Mouse (Mus musculus): ENCODE data around the gene Ggact. TPM values are rescaled to one million over a fixed set of nuclear protein-coding genes. Genes with fewer than 3 reads are reported as not detected.

Ggact gene
- polyA plus RNA-seq, 1 experiment, result 18.1 TPM

- Histone ChIP-seq H3K4me3 (ENCODE audit: insufficient read depth, poor library complexity, severe bottlenecking) (peak overlapping the region; percentile 42), H3ac (ENCODE audit: control insufficient read depth, insufficient read length, low read depth) (peak overlapping the region; percentile 72), H3K79me2 (ENCODE audit: control insufficient read depth, insufficient read depth) (peaks cover 26% of the 10 kb centered on the region), H3K79me3 (ENCODE audit: low read depth) (peaks cover 9% of the 10 kb centered on the region), H3K27me3 (ENCODE audit: control insufficient read depth, insufficient read depth, insufficient read length) (no peaks in the 10 kb centered on the region), H3K36me3 (ENCODE audit: control insufficient read depth, insufficient read depth) (peaks cover 4% of the 10 kb centered on the region)
- TF ChIP-seq MYOD1 (IDR thresholded peaks at IDR 0.05; ENCODE audit: control insufficient read depth, insufficient read length, low read depth) (no peak), MAX (IDR thresholded peaks at IDR 0.05) (no peak), CTCF (IDR thresholded peaks at IDR 0.05; ENCODE audit: control insufficient read depth, insufficient read depth, insufficient read length) (no peak), FOSL1 (IDR thresholded peaks at IDR 0.05; ENCODE audit: insufficient read depth, low read length, poor library complexity, severe bottlenecking) (no peak), CEBPB (IDR thresholded peaks at IDR 0.05; ENCODE audit: low read depth) (peak; percentile 36)
Observed at GRCm38 (mm10) chr14:122912812-122913498, 602 bp downstream of the Ggact start.

GRCm38 (mm10) chr14:122912137-122912536, 1.4 kb downstream of the Ggact start:
- Histone ChIP-seq H3K79me2 (ENCODE audit: control insufficient read depth, insufficient read depth) (peaks cover 34% of the 10 kb centered on the region), H3ac (ENCODE audit: control insufficient read depth, insufficient read length, low read depth) (peak overlapping the region; percentile 36), H3K27me3 (ENCODE audit: control insufficient read depth, insufficient read depth, insufficient read length) (no peaks in the 10 kb centered on the region), H3K4me3 (ENCODE audit: insufficient read depth, poor library complexity, severe bottlenecking) (peak overlapping the region; percentile 42), H3K36me3 (ENCODE audit: control insufficient read depth, insufficient read depth) (peaks cover 4% of the 10 kb centered on the region), H3K79me3 (ENCODE audit: low read depth) (peaks cover 11% of the 10 kb centered on the region)
- TF ChIP-seq FOSL1 (IDR thresholded peaks at IDR 0.05; ENCODE audit: insufficient read depth, low read length, poor library complexity, severe bottlenecking) (no peak), CEBPB (IDR thresholded peaks at IDR 0.05; ENCODE audit: low read depth) (no peak), MYOD1 (IDR thresholded peaks at IDR 0.05; ENCODE audit: control insufficient read depth, insufficient read length, low read depth) (no peak), MAX (IDR thresholded peaks at IDR 0.05) (no peak), USF1 (IDR thresholded peaks at IDR 0.05; ENCODE audit: low read depth) (no peak)

- no peak overlapping the region for H3ac ChIP-seq (ENCODE audit: control insufficient read depth, insufficient read length, low read depth)
- peaks cover 11% of the 10 kb centered on the region for H3K79me3 ChIP-seq (ENCODE audit: low read depth)
- H3K27me3 ChIP-seq (ENCODE audit: control insufficient read depth, insufficient read depth, insufficient read length), result no peaks in the 10 kb centered on the region
- no peak overlapping the region for H3K4me3 ChIP-seq (ENCODE audit: insufficient read depth, poor library complexity, severe bottlenecking)
- peaks cover under 1% of the 10 kb centered on the region for H3K36me3 ChIP-seq (ENCODE audit: control insufficient read depth, insufficient read depth)
- TF ChIP-seq MYOG (IDR thresholded peaks at IDR 0.05; ENCODE audit: control insufficient read depth, extremely low read depth, insufficient read length) (no peak), MYOD1 (IDR thresholded peaks at IDR 0.05; ENCODE audit: control insufficient read depth, insufficient read length, low read depth) (no peak), FOSL1 (IDR thresholded peaks at IDR 0.05; ENCODE audit: insufficient read depth, low read length, poor library complexity, severe bottlenecking) (no peak), CEBPB (IDR thresholded peaks at IDR 0.05; ENCODE audit: low read depth) (no peak), MAX (IDR thresholded peaks at IDR 0.05) (no peak), CTCF (IDR thresholded peaks at IDR 0.05; ENCODE audit: control insufficient read depth, insufficient read depth, insufficient read length) (no peak), USF1 (IDR thresholded peaks at IDR 0.05; ENCODE audit: low read depth) (no peak)
- H3K79me2 ChIP-seq (ENCODE audit: control insufficient read depth, insufficient read depth), result peaks cover 36% of the 10 kb centered on the region
Observed at GRCm38 (mm10) chr14:122911265-122911664, 2.3 kb downstream of the Ggact start.

GRCm38 (mm10) chr14:122909368-122910091, 4.0 kb downstream of the Ggact start:
- Histone ChIP-seq H3K4me3 (ENCODE audit: insufficient read depth, poor library complexity, severe bottlenecking) (no peak overlapping the region), H3K36me3 (ENCODE audit: control insufficient read depth, insufficient read depth) (peaks cover 14% of the 10 kb centered on the region), H3ac (ENCODE audit: control insufficient read depth, insufficient read length, low read depth) (no peak overlapping the region), H3K79me2 (ENCODE audit: control insufficient read depth, insufficient read depth) (peaks cover 36% of the 10 kb centered on the region), H3K27me3 (ENCODE audit: control insufficient read depth, insufficient read depth, insufficient read length) (no peaks in the 10 kb centered on the region), H3K79me3 (ENCODE audit: low read depth) (peaks cover 11% of the 10 kb centered on the region)
- TF ChIP-seq CEBPB (IDR thresholded peaks at IDR 0.05; ENCODE audit: low read depth), result no peak
- TF ChIP-seq MYOD1 (IDR thresholded peaks at IDR 0.05; ENCODE audit: control insufficient read depth, insufficient read length, low read depth), result no peak
- TF ChIP-seq MYOG (IDR thresholded peaks at IDR 0.05; ENCODE audit: control insufficient read depth, extremely low read depth, insufficient read length), result no peak
- TF ChIP-seq MAX (IDR thresholded peaks at IDR 0.05), result no peak
- TF ChIP-seq FOSL1 (IDR thresholded peaks at IDR 0.05; ENCODE audit: insufficient read depth, low read length, poor library complexity, severe bottlenecking), result no peak
- TF ChIP-seq CTCF (IDR thresholded peaks at IDR 0.05; ENCODE audit: control insufficient read depth, insufficient read depth, insufficient read length), result no peak
- TF ChIP-seq USF1 (IDR thresholded peaks at IDR 0.05; ENCODE audit: low read depth), result no peak

GRCm38 (mm10) chr14:122908075-122908474, 5.5 kb downstream of the Ggact start:
- Histone ChIP-seq H3ac (ENCODE audit: control insufficient read depth, insufficient read length, low read depth) (no peak overlapping the region), H3K79me2 (ENCODE audit: control insufficient read depth, insufficient read depth) (peaks cover 36% of the 10 kb centered on the region)

More at GRCm38 (mm10) chr14:122908075-122908474, 5.5 kb downstream of the Ggact start:
- TF ChIP-seq FOSL1 (IDR thresholded peaks at IDR 0.05; ENCODE audit: insufficient read depth, low read length, poor library complexity, severe bottlenecking) (no peak), MYOD1 (IDR thresholded peaks at IDR 0.05; ENCODE audit: control insufficient read depth, insufficient read length, low read depth) (no peak), USF1 (IDR thresholded peaks at IDR 0.05; ENCODE audit: low read depth) (no peak), MAX (IDR thresholded peaks at IDR 0.05) (no peak), MYOG (IDR thresholded peaks at IDR 0.05; ENCODE audit: control insufficient read depth, extremely low read depth, insufficient read length) (no peak), CEBPB (IDR thresholded peaks at IDR 0.05; ENCODE audit: low read depth) (no peak), CTCF (IDR thresholded peaks at IDR 0.05; ENCODE audit: control insufficient read depth, insufficient read depth, insufficient read length) (no peak)
- no peaks in the 10 kb centered on the region for H3K27me3 ChIP-seq (ENCODE audit: control insufficient read depth, insufficient read depth, insufficient read length)
- no peak overlapping the region for H3K4me3 ChIP-seq (ENCODE audit: insufficient read depth, poor library complexity, severe bottlenecking)
- H3K36me3 ChIP-seq (ENCODE audit: control insufficient read depth, insufficient read depth), result peaks cover 14% of the 10 kb centered on the region
- H3K79me3 ChIP-seq (ENCODE audit: low read depth), result peaks cover 11% of the 10 kb centered on the region
